Comparison of ENCODE assay signal across 9 mouse cellular contexts in the genomic region with DNA sequence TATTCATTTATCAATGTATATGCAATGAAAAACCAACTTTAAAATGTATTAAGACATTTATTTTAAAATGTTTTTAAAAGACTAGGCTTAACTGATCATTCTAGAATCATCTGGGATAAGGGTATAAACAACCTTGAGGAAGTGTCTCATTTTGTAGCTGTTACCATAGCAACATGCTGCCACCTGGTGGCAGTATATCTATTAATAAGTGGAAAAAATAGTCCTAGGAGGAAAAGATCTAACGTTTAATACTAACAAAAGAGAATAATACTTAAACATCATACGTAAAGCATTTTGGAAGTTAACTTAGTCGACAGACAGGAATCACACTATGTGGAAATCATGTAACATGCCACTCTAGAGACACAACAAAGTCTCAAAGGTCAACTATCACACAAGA. TPM values are rescaled to one million over a fixed set of nuclear protein-coding genes. Genes with fewer than 3 reads are reported as not detected.
DNase-seq lines count a peak whose midpoint lies in the region; ATAC-seq and TF ChIP-seq lines count a peak whose summit lies in the region.
"Had no signal": no experiment of that assay in that cellular context is flagged by ENCODE, and none has a peak within 500 bp of the region (broad histone marks: within the 10 kb centered on the region; RNA-seq: fewer than 3 reads in every experiment).

No protein-coding gene starts in this region.

- no peak overlapping the region for H3K4me3 ChIP-seq in intestine, postnatal 0 days (ENCODE audit: low read depth, low read length)
- H3K4me3 ChIP-seq in intestine, embryonic 15.5 days (replicated peaks): no peak overlapping the region
- H3K4me3 ChIP-seq: embryonic facial prominence, embryonic 15.5 days had no signal

- no peaks in the 10 kb centered on the region for H3K9me3 ChIP-seq in intestine, postnatal 0 days (ENCODE audit: control insufficient read depth)
- no peaks in the 10 kb centered on the region for H3K9me3 ChIP-seq in intestine, embryonic 15.5 days
- H3K9me3 ChIP-seq: embryonic facial prominence, embryonic 15.5 days had no signal

- ATAC-seq in intestine, postnatal 0 days: no peak
- ATAC-seq in intestine, embryonic 15.5 days: no peak
- peak; percentile 94 for ATAC-seq in megakaryocyte progenitor cell, adult 5-6 weeks (replicated peaks; ENCODE audit: poor library complexity)

- TF ChIP-seq CTCF in intestine, postnatal 0 days (IDR thresholded peaks at IDR 0.05; ENCODE audit: low read depth): peak; percentile 67

- H3K4me1 ChIP-seq in intestine, postnatal 0 days (replicated peaks; ENCODE audit: control insufficient read depth, insufficient read depth, low read length): no peaks in the 10 kb centered on the region
- no peaks in the 10 kb centered on the region for H3K4me1 ChIP-seq in intestine, embryonic 15.5 days (replicated peaks)
- H3K4me1 ChIP-seq: embryonic facial prominence, embryonic 15.5 days had no signal

- H3K27ac ChIP-seq in intestine, postnatal 0 days (ENCODE audit: low read depth, low read length): no peak overlapping the region
- H3K27ac ChIP-seq in intestine, embryonic 15.5 days: no peak overlapping the region
- H3K27ac ChIP-seq: embryonic facial prominence, embryonic 15.5 days had no signal

- peaks cover 52% of the 10 kb centered on the region for H3K36me3 ChIP-seq in intestine, postnatal 0 days (ENCODE audit: control insufficient read depth, insufficient read depth)
- peaks cover 28% of the 10 kb centered on the region for H3K36me3 ChIP-seq in intestine, embryonic 15.5 days

- no peak overlapping the region for H3K9ac ChIP-seq in intestine, postnatal 0 days (ENCODE audit: low read depth, low read length)
- no peak overlapping the region for H3K9ac ChIP-seq in intestine, embryonic 15.5 days
- H3K9ac ChIP-seq: embryonic facial prominence, embryonic 15.5 days had no signal

- DNase-seq in adrenal gland, postnatal 10 days: peak; percentile 43
- DNase-seq in adrenal gland, adult 18-20 months (ENCODE audit: low spot score in 2 of 2): no peak
- DNase-seq in urinary bladder, postnatal 14 days (ENCODE audit: low spot score): peak; percentile 15
- no peak for DNase-seq in urinary bladder, postnatal 25 days (ENCODE audit: low spot score)
- no peak for DNase-seq in spleen, postnatal 4 days (ENCODE audit: low spot score in 2 of 2)

- 32% methylated on average over 3 of the region's 3 CpGs for WGBS in intestine, postnatal 0 days
- WGBS in intestine, embryonic 15.5 days: 34% methylated on average over 3 of the region's 3 CpGs

- no peaks in the 10 kb centered on the region for H3K27me3 ChIP-seq in intestine, postnatal 0 days (replicated peaks; ENCODE audit: control insufficient read depth, insufficient read depth, low read length)
- H3K27me3 ChIP-seq in intestine, embryonic 15.5 days (replicated peaks): no peaks in the 10 kb centered on the region
- H3K27me3 ChIP-seq: embryonic facial prominence, embryonic 15.5 days had no signal

- no peak overlapping the region for H3K4me2 ChIP-seq in intestine, postnatal 0 days (replicated peaks; ENCODE audit: low read depth)
- H3K4me2 ChIP-seq in intestine, embryonic 15.5 days (replicated peaks): no peak overlapping the region
- H3K4me2 ChIP-seq: embryonic facial prominence, embryonic 15.5 days had no signal

RNA-seq across cellular contexts. Expression of a gene that starts 23.0 kb away (rescaled TPM):
- 10 to 100 TPM; 43.6 to 67.2 TPM for total RNA-seq in adrenal gland, postnatal 10 days (2021)
- 10 to 100 TPM; 52.9 to 56.0 TPM for total RNA-seq in adrenal gland, adult 18-20 months (2021)
- 22.1 and 29.1 TPM in 2 replicates for polyA plus RNA-seq in intestine, postnatal 0 days (2015; fragmentation: Nextera tagmentation; extraction: Ambion mirVana)
- 56.6 and 74.2 TPM in 2 replicates for polyA plus RNA-seq in intestine, embryonic 15.5 days (2015; fragmentation: Nextera tagmentation; extraction: Ambion mirVana)
- 50.1 and 61.6 TPM in 2 replicates for total RNA-seq in megakaryocyte progenitor cell, adult 5-6 weeks (2015)
- total RNA-seq in megakaryocyte progenitor cell, adult 5-6 weeks (2017): 83.3 and 121 TPM in 2 replicates

Comparison
In these comparisons a context has a peak if more than half of its experiments do, and no peak if none do; other contexts are left out.
1. DNase-seq: peak in adrenal gland, postnatal 10 days (single experiment) and urinary bladder, postnatal 14 days (single experiment); none in adrenal gland, adult 18-20 months (0 of 2), urinary bladder, postnatal 25 days (single experiment) and spleen, postnatal 4 days (0 of 2).